Mouse (Mus musculus) hindbrain, postnatal 0 days (tissue): ENCODE measurements at regions not wholly inside any gene's neighbourhood (a gene's known extent, or its start where the extent isn't known, plus 50 kb on each side); places are given as distances from the start of the nearest gene placed in this dataset.

Experiments used
- ATAC-seq: fragments of 200-750 bp; cut with Nextera tagmentation; 2 replicates; pipeline ENCODE4 v1.8.0; 2017; ENCODE audit warnings: mild to moderate bottlenecking, moderate TSS enrichment, moderate library complexity
- DNase-seq: peaks from one replicate; pipeline ENCODE4 v3.0.0-alpha.2; 2015; ENCODE audit warnings: low spot score
- H3K27ac ChIP-seq: fragments of 300-500 bp; sonication (generic); 2 replicates; pipeline ENCODE4 v1.5.1; 2014; ENCODE audit warnings: mild to moderate bottlenecking
- H3K27me3 ChIP-seq: fragments of 300-500 bp; sonication (generic); 2 replicates; pipeline ENCODE4 v1.6.1; 2014; ENCODE audit warnings: low read length, mixed read lengths; ENCODE audit not compliant: insufficient read depth
- H3K36me3 ChIP-seq: fragments of 300-500 bp; sonication (generic); 2 replicates; pipeline ENCODE4 v1.6.1; 2014; ENCODE audit warnings: low read length, mixed read lengths; ENCODE audit not compliant: insufficient read depth
- H3K4me1 ChIP-seq: fragments of 300-500 bp; sonication (generic); 2 replicates; pipeline ENCODE4 v1.6.1; 2014; ENCODE audit warnings: antibody characterized with exemption, low read length, mixed read lengths; ENCODE audit not compliant: insufficient read depth
- H3K4me2 ChIP-seq: fragments of 300-500 bp; sonication (generic); 2 replicates; pipeline ENCODE4 v1.6.1; 2014; ENCODE audit warnings: low read depth, mild to moderate bottlenecking, low read length, moderate library complexity, mixed read lengths
- H3K4me3 ChIP-seq: fragments of 300-500 bp; sonication (generic); 2 replicates; pipeline ENCODE4 v1.5.1; 2014; ENCODE audit warnings: low read length
- H3K9ac ChIP-seq: fragments of 300-500 bp; sonication (generic); replicated peaks from 2 replicates; pipeline ENCODE4 v1.6.1; 2014; ENCODE audit warnings: mild to moderate bottlenecking, low read length, moderate library complexity, mixed read lengths
- H3K9me3 ChIP-seq: fragments of 300-500 bp; sonication (generic); 2 replicates; pipeline ENCODE4 v1.6.1; 2016; ENCODE audit warnings: low read length, mixed read lengths
- CTCF ChIP-seq: IDR thresholded peaks from 2 replicates; pipeline ENCODE4 v1.5.1; 2016; ENCODE audit warnings: antibody characterized with exemption, control low read depth, low read depth
- WGBS: fragments of 180-500 bp; shearing (Covaris S2); extraction: QIAGEN DNeasy Blood & Tissue Kit; methylation state at CpG from one replicate; pipeline ENCODE4 v1.1.7; 2014; 5-methylcytosine and 5-hydroxymethylcytosine counted together

GRCm38 (mm10) chr7:95250651-95251050 is 920.4 kb upstream of the Tenm4 start:
- DNase-seq (peak; percentile 18), ATAC-seq (no peak)
- no peak for TF ChIP-seq CTCF
- Histone ChIP-seq H3K9ac (no peak overlapping the region), H3K9me3 (no peaks in the 10 kb centered on the region), H3K4me1 (no peaks in the 10 kb centered on the region), H3K27me3 (no peaks in the 10 kb centered on the region), H3K4me2 (no peak overlapping the region), H3K27ac (no peak overlapping the region), H3K36me3 (no peaks in the 10 kb centered on the region), H3K4me3 (no peak overlapping the region)

DNA sequence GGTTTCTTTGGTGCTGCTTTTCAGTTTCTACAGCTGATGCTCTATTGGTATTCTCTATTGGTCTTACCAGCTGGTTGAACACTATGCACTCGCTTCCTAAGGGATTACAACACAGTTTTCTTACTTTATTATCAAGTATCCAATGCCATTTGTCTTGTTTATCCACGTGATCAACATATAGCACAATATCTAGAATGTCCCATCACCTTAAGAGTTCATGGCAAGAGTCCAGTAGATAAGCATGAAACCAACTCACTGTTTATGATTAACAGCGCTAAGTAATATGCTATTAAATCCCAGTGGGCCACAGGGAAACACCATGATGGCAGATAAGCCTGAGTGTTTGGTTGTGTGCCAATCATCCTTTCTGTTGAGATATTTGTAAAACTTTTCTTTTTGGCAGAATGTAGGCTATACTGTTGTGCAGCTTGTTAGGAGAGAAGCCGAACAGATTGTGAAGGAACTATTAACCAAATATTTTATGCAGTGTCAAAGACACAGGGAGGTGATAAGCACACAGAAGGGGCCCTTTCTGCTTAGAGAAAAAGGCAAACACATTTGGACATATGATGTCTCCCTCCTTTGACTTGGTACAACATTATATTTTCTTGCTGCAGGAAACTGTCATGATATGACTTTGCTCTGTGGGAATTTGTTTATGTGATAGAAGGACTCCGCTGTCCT is 917.0 kb upstream of the Tenm4 start:
- H3K4me2 ChIP-seq = no peak overlapping the region
- DNase-seq (no peak), ATAC-seq (no peak)
- TF ChIP-seq CTCF = no peak
- WGBS = 75% methylated on average over 5 of the region's 5 CpGs
- H3K27me3 ChIP-seq = no peaks in the 10 kb centered on the region
- no peak overlapping the region for H3K27ac ChIP-seq
- H3K9ac ChIP-seq = no peak overlapping the region
- no peaks in the 10 kb centered on the region for H3K9me3 ChIP-seq
- H3K4me1 ChIP-seq = no peaks in the 10 kb centered on the region
- H3K36me3 ChIP-seq = no peaks in the 10 kb centered on the region
- H3K4me3 ChIP-seq = no peak overlapping the region

GRCm38 (mm10) chr7:95254913-95255312 is 916.1 kb upstream of the Tenm4 start:
- DNase-seq = no peak
- no peaks in the 10 kb centered on the region for H3K9me3 ChIP-seq
- 40% methylated on average over 3 of the region's 3 CpGs for WGBS
- no peak overlapping the region for H3K4me3 ChIP-seq
- no peak overlapping the region for H3K9ac ChIP-seq
- no peaks in the 10 kb centered on the region for H3K4me1 ChIP-seq
- H3K27me3 ChIP-seq = no peaks in the 10 kb centered on the region
- no peak for TF ChIP-seq CTCF
- no peak for ATAC-seq
- H3K27ac ChIP-seq = no peak overlapping the region
- no peak overlapping the region for H3K4me2 ChIP-seq
- H3K36me3 ChIP-seq = no peaks in the 10 kb centered on the region

- Histone ChIP-seq H3K27me3 (no peaks in the 10 kb centered on the region), H3K9me3 (no peaks in the 10 kb centered on the region), H3K27ac (no peak overlapping the region), H3K4me1 (no peaks in the 10 kb centered on the region), H3K4me2 (no peak overlapping the region), H3K36me3 (no peaks in the 10 kb centered on the region), H3K4me3 (no peak overlapping the region), H3K9ac (no peak overlapping the region)
- ATAC-seq = no peak
- no peak for TF ChIP-seq CTCF
- no peak for DNase-seq
These were observed 915.3 kb upstream of the Tenm4 start for GRCm38 (mm10) chr7:95255699-95256098.

DNA sequence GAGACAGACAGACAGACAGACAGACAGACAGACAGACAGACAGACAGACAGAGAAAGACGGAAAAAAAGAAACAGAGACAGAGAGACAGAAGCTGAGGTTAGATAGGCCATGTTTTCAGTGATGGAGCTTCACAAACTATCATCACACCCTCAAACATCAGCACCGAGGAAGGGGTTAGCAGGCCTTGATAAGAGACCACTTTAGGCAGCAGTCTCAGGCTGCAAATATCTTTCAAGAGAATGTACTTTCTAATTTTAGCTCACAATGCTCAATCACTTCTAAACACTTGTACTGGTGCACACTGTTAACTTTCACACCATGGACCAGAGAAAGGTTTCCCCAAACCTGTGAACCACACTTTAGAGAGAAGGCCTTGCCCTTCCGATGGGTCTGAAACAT is 908.1 kb upstream of the Tenm4 start:
- no peak for ATAC-seq
- no peaks in the 10 kb centered on the region for H3K36me3 ChIP-seq
- TF ChIP-seq CTCF = no peak
- no peak overlapping the region for H3K9ac ChIP-seq
- H3K4me3 ChIP-seq = no peak overlapping the region
- no peak for DNase-seq
- no peak overlapping the region for H3K27ac ChIP-seq
- no peak overlapping the region for H3K4me2 ChIP-seq
- H3K27me3 ChIP-seq = no peaks in the 10 kb centered on the region
- no peaks in the 10 kb centered on the region for H3K9me3 ChIP-seq
- 87% methylated on average over 3 of the region's 3 CpGs for WGBS
- H3K4me1 ChIP-seq = no peaks in the 10 kb centered on the region

- DNase-seq (no peak), ATAC-seq (no peak)
- Histone ChIP-seq H3K4me1 (no peaks in the 10 kb centered on the region), H3K27ac (no peak overlapping the region), H3K9me3 (no peaks in the 10 kb centered on the region), H3K4me2 (no peak overlapping the region), H3K36me3 (no peaks in the 10 kb centered on the region), H3K27me3 (no peaks in the 10 kb centered on the region), H3K9ac (no peak overlapping the region), H3K4me3 (no peak overlapping the region)
- no peak for TF ChIP-seq CTCF
- 91% methylated on average over 1 of the region's 1 CpGs for WGBS
These were observed 893.8 kb upstream of the Tenm4 start for GRCm38 (mm10) chr7:95277237-95277636.

DNA sequence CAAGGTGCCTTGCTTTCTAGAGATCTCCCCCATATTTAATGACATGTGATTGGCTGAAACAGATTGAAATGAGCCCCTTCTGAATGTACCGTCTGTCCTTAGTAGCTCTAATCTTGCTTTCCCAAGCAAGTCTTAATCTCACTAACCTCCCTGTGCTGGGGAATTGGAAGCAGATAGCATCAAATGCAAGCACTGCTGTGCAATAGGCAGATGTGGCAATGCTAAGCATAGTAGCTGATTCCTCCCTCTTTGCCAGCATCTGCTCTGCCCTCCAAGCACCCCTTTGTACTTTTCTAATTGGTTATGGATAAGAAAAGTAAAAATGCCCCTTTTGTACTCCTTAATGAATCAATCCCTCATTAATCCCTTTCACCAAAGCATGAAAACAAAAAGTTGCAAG is 857.4 kb upstream of the Tenm4 start:
- H3K36me3 ChIP-seq = no peaks in the 10 kb centered on the region
- no peaks in the 10 kb centered on the region for H3K4me1 ChIP-seq
- no peaks in the 10 kb centered on the region for H3K27me3 ChIP-seq
- H3K9me3 ChIP-seq = no peaks in the 10 kb centered on the region
- H3K27ac ChIP-seq = no peak overlapping the region
- H3K4me3 ChIP-seq = no peak overlapping the region
- no peak for ATAC-seq
- no peak overlapping the region for H3K4me2 ChIP-seq
- 70% methylated on average over 1 of the region's 1 CpGs for WGBS
- no peak for DNase-seq
- H3K9ac ChIP-seq = no peak overlapping the region
- no peak for TF ChIP-seq CTCF
